Mouse (Mus musculus) liver, embryonic 12.5 days (tissue): Measurements from ENCODE around the gene Ptpn13. TPM values are rescaled to one million over a fixed set of nuclear protein-coding genes. Genes with fewer than 3 reads are reported as not detected.

Experiments
- ATAC-seq: fragments of 200-750 bp; cut with Nextera tagmentation; 2 replicates; pipeline ENCODE4 v1.8.0; 2017; ENCODE audit warnings: moderate number of reproducible peaks, mild to moderate bottlenecking, moderate library complexity
- H3K27ac ChIP-seq: fragments of 300-500 bp; sonication (generic); 2 replicates; pipeline ENCODE4 v1.5.1; 2016; ENCODE audit warnings: mild to moderate bottlenecking
- H3K27me3 ChIP-seq: fragments of 300-500 bp; sonication (generic); replicated peaks from 2 replicates; pipeline ENCODE4 v1.6.1; 2016; ENCODE audit warnings: mild to moderate bottlenecking, moderate library complexity
- H3K36me3 ChIP-seq: fragments of 300-500 bp; sonication (generic); 2 replicates; pipeline ENCODE4 v1.6.1; 2016; ENCODE audit warnings: mild to moderate bottlenecking, moderate library complexity
- H3K4me1 ChIP-seq: fragments of 300-500 bp; sonication (generic); 2 replicates; pipeline ENCODE4 v1.6.1; 2016
- H3K4me2 ChIP-seq: fragments of 300-500 bp; sonication (generic); 2 replicates; pipeline ENCODE4 v1.6.1; 2016; ENCODE audit warnings: mild to moderate bottlenecking, moderate library complexity
- H3K4me3 ChIP-seq: fragments of 300-500 bp; sonication (generic); 2 replicates; pipeline ENCODE4 v1.5.1; 2016; ENCODE audit warnings: mild to moderate bottlenecking, moderate library complexity
- H3K9ac ChIP-seq: fragments of 300-500 bp; sonication (generic); 2 replicates; pipeline ENCODE4 v1.6.1; 2016; ENCODE audit warnings: mild to moderate bottlenecking, moderate library complexity
- H3K9me3 ChIP-seq: fragments of 300-500 bp; sonication (generic); replicated peaks from 2 replicates; pipeline ENCODE4 v1.6.1; 2016; ENCODE audit warnings: mild to moderate bottlenecking, moderate library complexity
- WGBS: fragments of 180-500 bp; shearing (Covaris S2); methylation state at CpG from one replicate; pipeline ENCODE4 v1.1.7; 2016; ENCODE audit not compliant: insufficient replicate concordance; 5-methylcytosine and 5-hydroxymethylcytosine counted together
- polyA plus RNA-seq: library from polyadenylated mRNA; unstranded; fragments of >200 nt; fragmentation: Nextera tagmentation; extraction: Ambion mirVana; gene quantifications from 2 replicates; pipeline ENCODE4 v1.2.1, GENCODE M21; 2016

Gene Ptpn13
- polyA plus RNA-seq, 1 experiment from 2014 or later: 3.6 TPM

- Histone ChIP-seq H3K4me2 (no peak overlapping the region), H3K4me1 (no peaks in the 10 kb centered on the region), H3K9me3 (no peaks in the 10 kb centered on the region), H3K27ac (no peak overlapping the region), H3K27me3 (no peaks in the 10 kb centered on the region), H3K4me3 (no peak overlapping the region), H3K36me3 (no peaks in the 10 kb centered on the region), H3K9ac (no peak overlapping the region)
- 62% methylated on average over 3 of the region's 3 CpGs for WGBS
- no peak for ATAC-seq
These were observed 109.5 kb downstream of the Ptpn13 start for GRCm38 (mm10) chr5:103534454-103534853.

GRCm38 (mm10) chr5:103537429-103537828, 112.4 kb downstream of the Ptpn13 start:
- 70% methylated on average over 4 of the region's 4 CpGs for WGBS
- H3K4me2 ChIP-seq: no peak overlapping the region
- no peaks in the 10 kb centered on the region for H3K9me3 ChIP-seq
- no peaks in the 10 kb centered on the region for H3K4me1 ChIP-seq
- H3K9ac ChIP-seq: no peak overlapping the region
- H3K27ac ChIP-seq: no peak overlapping the region
- H3K27me3 ChIP-seq: no peaks in the 10 kb centered on the region
- H3K36me3 ChIP-seq: no peaks in the 10 kb centered on the region
- ATAC-seq: no peak
- H3K4me3 ChIP-seq: no peak overlapping the region

- WGBS: 73% methylated on average over 6 of the region's 6 CpGs
- Histone ChIP-seq H3K36me3 (no peaks in the 10 kb centered on the region), H3K4me2 (no peak overlapping the region), H3K27ac (no peak overlapping the region), H3K9ac (no peak overlapping the region), H3K27me3 (no peaks in the 10 kb centered on the region), H3K4me3 (no peak overlapping the region), H3K4me1 (no peaks in the 10 kb centered on the region), H3K9me3 (no peaks in the 10 kb centered on the region)
- no peak for ATAC-seq
These were observed 115.6 kb downstream of the Ptpn13 start for GRCm38 (mm10) chr5:103540612-103541011.

- ATAC-seq: no peak
- no peaks in the 10 kb centered on the region for H3K9me3 ChIP-seq
- no peak overlapping the region for H3K4me3 ChIP-seq
- no peaks in the 10 kb centered on the region for H3K36me3 ChIP-seq
- no peaks in the 10 kb centered on the region for H3K4me1 ChIP-seq
- no peaks in the 10 kb centered on the region for H3K27me3 ChIP-seq
- no peak overlapping the region for H3K9ac ChIP-seq
- H3K4me2 ChIP-seq: no peak overlapping the region
- H3K27ac ChIP-seq: no peak overlapping the region
- 67% methylated on average over 10 of the region's 10 CpGs for WGBS
These were observed 116.1 kb downstream of the Ptpn13 start for GRCm38 (mm10) chr5:103541136-103541535.

GRCm38 (mm10) chr5:103541542-103541941, 116.5 kb downstream of the Ptpn13 start:
- Histone ChIP-seq H3K4me1 (no peaks in the 10 kb centered on the region), H3K9ac (no peak overlapping the region), H3K27ac (no peak overlapping the region), H3K4me2 (no peak overlapping the region), H3K9me3 (no peaks in the 10 kb centered on the region), H3K4me3 (no peak overlapping the region), H3K36me3 (no peaks in the 10 kb centered on the region), H3K27me3 (no peaks in the 10 kb centered on the region)
- WGBS: 76% methylated on average over 11 of the region's 11 CpGs
- ATAC-seq: no peak

- Histone ChIP-seq H3K36me3 (no peaks in the 10 kb centered on the region), H3K4me1 (no peaks in the 10 kb centered on the region), H3K27me3 (no peaks in the 10 kb centered on the region), H3K9ac (no peak overlapping the region), H3K27ac (no peak overlapping the region), H3K4me2 (no peak overlapping the region), H3K4me3 (no peak overlapping the region), H3K9me3 (no peaks in the 10 kb centered on the region)
- 82% methylated on average over 20 of the region's 20 CpGs for WGBS
- ATAC-seq: no peak
These were observed 120.5 kb downstream of the Ptpn13 start for GRCm38 (mm10) chr5:103545381-103546000.

GRCm38 (mm10) chr5:103554769-103555168, 129.8 kb downstream of the Ptpn13 start:
- Histone ChIP-seq H3K36me3 (peaks cover 9% of the 10 kb centered on the region; the same call in 1 of the 2 replicates), H3K4me1 (no peaks in the 10 kb centered on the region), H3K9ac (no peak overlapping the region), H3K27me3 (no peaks in the 10 kb centered on the region), H3K4me3 (no peak overlapping the region), H3K9me3 (no peaks in the 10 kb centered on the region), H3K27ac (no peak overlapping the region), H3K4me2 (no peak overlapping the region)
- 81% methylated on average over 16 of the region's 16 CpGs for WGBS
- ATAC-seq: no peak

GRCm38 (mm10) chr5:103560546-103560945, 135.6 kb downstream of the Ptpn13 start:
- no peak for ATAC-seq
- Histone ChIP-seq H3K4me2 (no peak overlapping the region), H3K4me1 (no peaks in the 10 kb centered on the region), H3K27ac (no peak overlapping the region), H3K4me3 (no peak overlapping the region), H3K27me3 (no peaks in the 10 kb centered on the region), H3K9ac (no peak overlapping the region), H3K36me3 (peaks cover 14% of the 10 kb centered on the region; the same call in 1 of the 2 replicates), H3K9me3 (no peaks in the 10 kb centered on the region)
- WGBS: 78% methylated on average over 9 of the region's 9 CpGs

- 79% methylated on average over 4 of the region's 4 CpGs for WGBS
These were observed 143.0 kb downstream of the Ptpn13 start for GRCm38 (mm10) chr5:103568034-103568433.

GRCm38 (mm10) chr5:103569446-103569845, 144.5 kb downstream of the Ptpn13 start:
- H3K4me1 ChIP-seq: no peaks in the 10 kb centered on the region
- no peak for ATAC-seq
- no peaks in the 10 kb centered on the region; the same call in 1 of the 2 replicates for H3K36me3 ChIP-seq
- H3K4me2 ChIP-seq: no peak overlapping the region
- H3K9me3 ChIP-seq: no peaks in the 10 kb centered on the region
- no peaks in the 10 kb centered on the region for H3K27me3 ChIP-seq
- no peak overlapping the region for H3K9ac ChIP-seq
- no peak overlapping the region for H3K4me3 ChIP-seq
- WGBS: 76% methylated on average over 9 of the region's 9 CpGs
- no peak overlapping the region for H3K27ac ChIP-seq

More at GRCm38 (mm10) chr5:103568034-103568433, 143.0 kb downstream of the Ptpn13 start:
- Histone ChIP-seq H3K36me3 (no peaks in the 10 kb centered on the region; the same call in 1 of the 2 replicates), H3K4me3 (no peak overlapping the region), H3K4me1 (no peaks in the 10 kb centered on the region), H3K27me3 (no peaks in the 10 kb centered on the region), H3K9me3 (no peaks in the 10 kb centered on the region), H3K9ac (no peak overlapping the region), H3K4me2 (no peak overlapping the region), H3K27ac (no peak overlapping the region)
- ATAC-seq: no peak

GRCm38 (mm10) chr5:103579680-103580420, 154.9 kb downstream of the Ptpn13 start:
- no peaks in the 10 kb centered on the region for H3K9me3 ChIP-seq
- H3K4me1 ChIP-seq: no peaks in the 10 kb centered on the region
- H3K4me3 ChIP-seq: no peak overlapping the region
- ATAC-seq: peak; percentile 54; the same call in 1 of the 2 replicates
- H3K27ac ChIP-seq: no peak overlapping the region
- no peak overlapping the region for H3K9ac ChIP-seq
- H3K4me2 ChIP-seq: no peak overlapping the region
- 59% methylated on average over 11 of the region's 11 CpGs for WGBS
- no peaks in the 10 kb centered on the region for H3K27me3 ChIP-seq
- no peaks in the 10 kb centered on the region for H3K36me3 ChIP-seq

- Histone ChIP-seq H3K36me3 (no peaks in the 10 kb centered on the region), H3K27me3 (no peaks in the 10 kb centered on the region), H3K9ac (no peak overlapping the region), H3K27ac (no peak overlapping the region), H3K9me3 (no peaks in the 10 kb centered on the region), H3K4me1 (no peaks in the 10 kb centered on the region), H3K4me3 (no peak overlapping the region), H3K4me2 (no peak overlapping the region)
- no peak for ATAC-seq
- WGBS: 63% methylated on average over 7 of the region's 7 CpGs
These were observed 162.2 kb downstream of the Ptpn13 start for GRCm38 (mm10) chr5:103587219-103587618.
